Mouse (Mus musculus): ENCODE measurements around the gene Fnip1. TPM values are rescaled to one million over a fixed set of nuclear protein-coding genes. Genes with fewer than 3 reads are reported as not detected.
"Not testable (repeated sequence)": the region's sequence is repeated elsewhere in the genome, so short reads cannot be mapped to it uniquely, and the experiment has no call there.

Gene Fnip1
- polyA plus RNA-seq (2012; rRNA removed), result 8.5 and 9.7 TPM in 2 replicates

DNA sequence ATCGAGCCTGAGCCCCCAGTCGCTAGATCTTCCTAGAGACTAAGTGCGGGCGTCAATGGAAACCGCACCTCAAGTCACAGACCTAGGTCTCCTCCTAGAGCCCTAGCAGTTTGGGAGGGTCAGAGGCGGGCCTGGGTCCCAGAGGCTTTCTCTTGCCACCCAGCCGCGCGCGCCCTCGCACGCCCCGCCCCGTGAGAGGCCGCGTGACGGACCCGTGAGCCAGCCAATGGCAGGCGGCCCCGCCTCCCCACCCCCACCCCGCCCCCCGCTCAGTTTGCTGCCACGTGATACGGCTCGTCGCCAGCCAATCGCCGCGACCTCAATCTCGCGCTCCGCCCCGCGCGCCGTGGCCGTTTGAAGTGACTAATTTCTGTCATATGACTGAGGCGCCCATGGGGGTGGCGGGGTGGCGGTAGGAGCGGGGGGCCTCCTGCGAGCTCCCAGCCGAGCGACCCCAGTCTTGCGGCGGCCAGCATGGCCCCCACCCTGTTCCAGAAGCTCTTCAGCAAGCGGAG is at the start of gene Fnip1:
TSS of gene Fnip1 (plus strand) at position 377 of the 515 bp plus-strand sequence.
- peak; percentile 97 for DNase-seq (ENCODE audit: low read depth)
- TF ChIP-seq POLR2A (IDR thresholded peaks at IDR 0.05; ENCODE audit: borderline replicate concordance, extremely low read depth, insufficient read depth, insufficient read length, poor library complexity, severe bottlenecking) (peak; percentile 72), CTCF (IDR thresholded peaks at IDR 0.05; ENCODE audit: borderline replicate concordance, extremely low read depth, insufficient read depth, insufficient read length) (no peak)

DNA sequence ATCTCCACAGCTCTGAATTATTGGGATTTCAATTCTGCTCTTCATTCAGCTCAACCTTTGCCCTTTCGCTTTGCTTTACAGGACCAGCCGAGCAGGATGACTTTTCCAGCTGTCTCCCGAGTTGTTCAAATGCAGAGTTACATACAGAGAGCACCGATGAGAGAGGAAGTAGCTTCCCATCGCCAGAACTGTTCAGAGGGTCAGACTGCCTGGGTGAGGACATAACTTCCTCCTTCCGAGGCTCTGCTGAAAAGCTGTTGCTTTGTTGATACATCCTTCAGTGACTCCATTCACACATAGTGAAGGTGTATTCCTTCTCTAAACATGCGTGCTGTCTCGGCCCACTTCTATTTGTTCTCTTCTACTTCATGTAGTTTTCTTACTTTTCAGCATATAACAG is 47.6 kb upstream of the Fnip1 start:
- DNase-seq (ENCODE audit: low read depth), result no peak

DNA sequence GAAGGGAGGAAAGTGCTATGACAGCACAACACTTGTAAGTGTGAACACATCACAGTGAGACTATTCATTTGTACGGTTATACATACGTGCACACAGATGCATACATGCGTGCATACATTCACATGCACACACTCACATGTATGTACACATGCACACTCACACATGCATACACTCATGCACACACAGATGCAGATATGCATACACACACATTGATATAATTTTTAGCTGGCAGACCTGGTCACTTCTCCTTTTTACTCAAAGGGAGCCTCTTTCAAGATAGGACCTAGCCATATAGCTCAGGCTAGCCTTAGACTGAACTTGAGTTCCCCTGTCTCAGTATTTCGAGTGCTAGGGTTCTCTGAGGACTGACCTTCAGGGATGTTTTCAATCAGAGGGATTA is 46.7 kb upstream of the Fnip1 start:
- DNase-seq (ENCODE audit: low read depth), result no peak
- TF ChIP-seq POLR2A (IDR thresholded peaks at IDR 0.05; ENCODE audit: borderline replicate concordance, extremely low read depth, insufficient read depth, insufficient read length, poor library complexity, severe bottlenecking), result no peak
- no peak for TF ChIP-seq CTCF (IDR thresholded peaks at IDR 0.05; ENCODE audit: borderline replicate concordance, extremely low read depth, insufficient read depth, insufficient read length)

More for the DNA sequence above, 47.6 kb upstream of the Fnip1 start:
- no peak for TF ChIP-seq POLR2A (IDR thresholded peaks at IDR 0.05; ENCODE audit: borderline replicate concordance, extremely low read depth, insufficient read depth, insufficient read length, poor library complexity, severe bottlenecking)
- TF ChIP-seq CTCF (IDR thresholded peaks at IDR 0.05; ENCODE audit: borderline replicate concordance, extremely low read depth, insufficient read depth, insufficient read length), result no peak

DNA sequence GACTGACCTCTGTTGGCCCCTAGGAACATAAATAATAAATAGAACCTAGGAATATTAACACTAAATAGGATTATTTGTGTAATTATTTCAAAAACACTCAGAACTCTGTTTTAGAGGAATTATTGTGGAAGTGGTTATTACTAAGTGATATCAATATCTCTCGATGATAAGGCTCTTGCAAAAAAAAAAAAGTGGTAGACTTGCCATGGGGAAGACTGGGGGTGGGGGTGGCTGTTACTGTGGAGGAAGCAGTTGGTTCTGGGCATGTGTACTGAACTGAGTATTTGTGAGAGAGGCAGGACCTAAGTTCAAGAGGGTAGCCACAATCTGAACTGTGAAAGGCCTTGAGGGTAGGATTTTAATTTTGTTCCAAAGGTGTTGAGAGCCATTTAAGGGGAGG is 41.3 kb upstream of the Fnip1 start:
- no peak for TF ChIP-seq POLR2A (IDR thresholded peaks at IDR 0.05; ENCODE audit: borderline replicate concordance, extremely low read depth, insufficient read depth, insufficient read length, poor library complexity, severe bottlenecking)
- no peak for TF ChIP-seq CTCF (IDR thresholded peaks at IDR 0.05; ENCODE audit: borderline replicate concordance, extremely low read depth, insufficient read depth, insufficient read length)
- no peak for DNase-seq (ENCODE audit: low read depth)

DNA sequence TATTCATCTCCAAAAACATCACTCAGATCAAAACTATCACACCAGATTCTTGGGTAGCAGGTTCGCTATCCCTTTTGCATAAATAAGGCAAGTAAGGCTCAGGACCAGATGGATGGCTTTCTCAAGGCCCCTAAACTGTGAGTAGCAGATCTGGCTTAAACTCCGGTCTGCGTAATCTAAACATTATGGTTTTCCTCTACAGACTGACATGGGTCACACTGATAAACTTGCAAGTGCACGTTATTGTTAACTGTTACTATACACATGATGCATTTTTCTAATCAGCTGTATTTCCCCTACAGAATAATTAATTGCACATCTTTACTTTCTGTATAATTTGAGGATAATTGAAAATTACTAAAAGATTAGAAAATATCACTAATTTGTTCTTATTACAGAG is 39.9 kb upstream of the Fnip1 start:
- DNase-seq (ENCODE audit: low read depth), result peak; percentile 0
- TF ChIP-seq POLR2A (IDR thresholded peaks at IDR 0.05; ENCODE audit: borderline replicate concordance, extremely low read depth, insufficient read depth, insufficient read length, poor library complexity, severe bottlenecking) (no peak), CTCF (IDR thresholded peaks at IDR 0.05; ENCODE audit: borderline replicate concordance, extremely low read depth, insufficient read depth, insufficient read length) (no peak)

DNA sequence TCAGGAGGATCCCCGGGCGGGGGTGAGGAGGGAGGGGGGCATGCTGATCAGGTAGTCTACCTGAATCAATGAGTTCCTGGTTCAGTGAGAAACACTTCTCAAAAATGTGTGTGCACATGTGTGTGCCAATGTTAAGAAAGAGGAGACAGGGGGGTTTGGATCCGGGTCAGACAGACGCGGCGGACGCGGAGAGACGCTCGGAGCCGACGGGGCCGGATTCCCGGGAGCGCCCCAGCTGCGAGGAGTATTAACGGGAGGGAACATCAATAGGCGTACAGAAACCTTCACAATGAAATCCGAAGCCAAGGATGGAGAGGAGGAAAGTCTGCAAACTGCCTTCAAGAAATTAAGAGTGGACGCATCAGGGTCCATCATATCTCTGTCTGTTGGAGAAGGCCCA is 37.2 kb upstream of the Fnip1 start:
- not testable (repeated sequence) for DNase-seq (ENCODE audit: low read depth)

DNA sequence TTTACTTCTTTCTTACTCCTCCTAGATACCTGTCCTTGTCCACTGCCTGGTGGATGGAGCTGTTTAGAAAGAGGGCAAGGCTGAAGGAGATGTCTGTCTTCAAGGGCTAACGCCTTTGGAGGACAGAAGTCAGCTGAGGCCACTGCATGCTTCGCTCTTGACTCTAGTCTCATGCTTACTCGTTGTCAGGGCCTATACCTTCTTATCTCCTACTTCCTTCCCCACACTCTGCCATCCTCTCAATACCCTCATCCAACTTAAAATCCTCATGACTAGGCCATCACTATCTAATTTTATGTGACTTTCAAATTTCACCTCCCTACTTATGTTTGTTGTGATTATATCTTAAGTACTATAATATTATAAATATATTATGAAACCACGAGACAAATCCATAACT is 33.1 kb upstream of the Fnip1 start:
- no peak for DNase-seq (ENCODE audit: low read depth)
- TF ChIP-seq CTCF (IDR thresholded peaks at IDR 0.05; ENCODE audit: borderline replicate concordance, extremely low read depth, insufficient read depth, insufficient read length), result no peak

DNA sequence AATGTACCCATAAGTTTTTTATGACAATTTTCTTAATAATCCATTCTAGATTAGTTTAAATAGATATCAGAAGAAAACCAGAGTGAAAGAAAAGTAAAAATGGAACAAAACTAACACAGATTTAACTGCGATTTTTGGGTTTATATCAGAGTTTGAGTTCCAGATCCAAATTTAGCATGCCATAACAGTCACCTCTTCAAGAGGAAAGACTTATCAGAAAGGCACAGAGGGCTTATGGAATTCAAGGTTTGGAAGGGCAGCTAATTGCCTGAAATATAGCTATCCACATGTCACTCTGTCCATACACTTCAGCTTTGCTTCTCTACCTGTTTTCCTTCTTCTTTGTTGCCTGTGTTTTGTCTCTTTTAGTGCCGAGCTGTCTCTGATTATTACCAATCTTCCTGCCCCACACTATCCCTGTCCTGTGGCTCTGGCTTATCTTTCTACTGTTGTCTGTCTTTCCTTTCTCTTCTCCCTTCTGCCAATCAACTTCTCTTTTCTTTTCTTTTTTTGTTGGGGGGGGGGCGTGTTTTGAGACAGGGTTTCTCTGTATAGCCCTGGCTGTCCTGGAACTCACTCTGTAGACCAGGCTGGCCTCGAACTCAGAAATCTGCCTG is 31.0 kb upstream of the Fnip1 start:
- TF ChIP-seq POLR2A (IDR thresholded peaks at IDR 0.05; ENCODE audit: borderline replicate concordance, extremely low read depth, insufficient read depth, insufficient read length, poor library complexity, severe bottlenecking) (no peak), CTCF (IDR thresholded peaks at IDR 0.05; ENCODE audit: borderline replicate concordance, extremely low read depth, insufficient read depth, insufficient read length) (no peak)
- DNase-seq (ENCODE audit: low read depth), result no peak

DNA sequence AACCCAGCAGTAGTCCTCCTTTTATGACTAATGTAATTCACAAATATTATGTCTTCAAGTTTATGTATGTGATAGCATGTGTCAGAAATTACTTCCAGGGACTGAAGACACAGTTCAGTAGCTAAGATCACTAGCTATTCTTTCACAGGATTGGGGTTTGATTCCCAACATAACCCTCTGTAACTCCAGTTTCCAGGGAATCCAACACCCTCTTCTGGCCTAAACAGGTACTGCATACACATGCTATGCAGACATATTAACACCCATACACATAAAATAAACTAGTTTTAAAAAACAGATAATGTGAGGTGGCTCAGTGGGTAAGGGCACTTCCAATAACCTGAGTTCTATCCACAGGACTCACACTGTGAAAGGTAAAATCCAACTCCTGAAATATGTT is 27.4 kb upstream of the Fnip1 start:
- no peak for DNase-seq (ENCODE audit: low read depth)

DNA sequence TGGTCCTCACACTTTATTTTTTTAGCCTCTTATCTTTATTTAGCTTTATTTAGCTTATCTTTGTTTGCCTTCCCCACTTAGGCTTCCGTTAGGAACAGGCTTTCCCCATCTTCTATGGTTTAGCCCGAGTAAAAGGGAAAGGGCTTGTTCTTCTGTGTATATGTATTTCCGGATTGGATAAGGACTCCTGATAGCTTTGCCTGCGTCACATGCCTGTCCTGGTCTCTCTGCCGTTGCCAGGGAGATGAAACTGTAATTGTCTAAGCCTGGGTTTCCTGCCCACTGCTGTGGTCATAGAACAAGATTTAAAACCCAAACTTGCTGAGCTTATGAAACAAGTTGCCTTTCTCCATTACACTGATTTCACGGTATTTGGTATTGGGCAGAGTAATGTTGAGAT is 25.0 kb upstream of the Fnip1 start:
- TF ChIP-seq POLR2A (IDR thresholded peaks at IDR 0.05; ENCODE audit: borderline replicate concordance, extremely low read depth, insufficient read depth, insufficient read length, poor library complexity, severe bottlenecking) (no peak), CTCF (IDR thresholded peaks at IDR 0.05; ENCODE audit: borderline replicate concordance, extremely low read depth, insufficient read depth, insufficient read length) (no peak)
- DNase-seq (ENCODE audit: low read depth), result peak; percentile 60

More for the DNA sequence above, 27.4 kb upstream of the Fnip1 start:
- no peak for TF ChIP-seq POLR2A (IDR thresholded peaks at IDR 0.05; ENCODE audit: borderline replicate concordance, extremely low read depth, insufficient read depth, insufficient read length, poor library complexity, severe bottlenecking)
- no peak for TF ChIP-seq CTCF (IDR thresholded peaks at IDR 0.05; ENCODE audit: borderline replicate concordance, extremely low read depth, insufficient read depth, insufficient read length)

DNA sequence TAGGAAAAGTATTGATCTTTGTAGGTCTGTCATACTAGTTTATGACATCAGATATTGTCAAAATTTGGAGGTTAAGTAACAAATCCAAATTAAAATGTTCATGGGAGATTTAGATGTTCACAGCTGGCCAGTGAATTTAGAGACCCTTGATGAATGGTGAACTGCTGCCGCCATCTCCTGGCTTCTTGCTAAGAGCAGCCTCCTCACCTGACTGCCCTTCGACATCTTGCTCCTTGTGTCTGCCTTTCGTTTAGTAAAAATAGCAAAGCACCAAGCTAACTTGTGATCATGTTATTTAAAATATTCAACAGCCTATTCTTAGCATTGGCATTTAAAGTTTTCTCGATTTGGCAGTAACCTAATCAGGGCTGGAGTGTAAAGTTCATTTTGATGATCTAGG is 15.0 kb upstream of the Fnip1 start:
- no peak for TF ChIP-seq POLR2A (IDR thresholded peaks at IDR 0.05; ENCODE audit: borderline replicate concordance, extremely low read depth, insufficient read depth, insufficient read length, poor library complexity, severe bottlenecking)
- no peak for TF ChIP-seq CTCF (IDR thresholded peaks at IDR 0.05; ENCODE audit: borderline replicate concordance, extremely low read depth, insufficient read depth, insufficient read length)
- no peak for DNase-seq (ENCODE audit: low read depth)

DNA sequence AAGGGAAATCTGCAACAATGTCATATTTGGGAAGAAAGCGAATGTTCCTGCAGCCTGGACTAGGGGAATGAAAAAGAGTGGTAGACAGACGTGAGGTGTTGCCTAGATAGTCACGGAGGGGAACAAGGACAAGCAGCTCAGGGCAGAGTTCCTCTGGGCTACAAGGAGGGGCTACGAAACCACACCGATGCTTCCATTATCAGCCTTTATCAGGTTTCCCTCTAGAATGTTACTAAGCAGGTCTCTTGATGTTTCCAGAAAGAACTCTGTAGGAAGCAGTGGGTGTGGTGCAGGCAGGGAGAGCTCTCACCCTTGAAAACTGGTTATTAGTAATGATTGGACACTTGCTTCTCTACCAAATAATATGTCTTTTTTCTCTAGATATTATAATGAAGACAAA is 11.7 kb upstream of the Fnip1 start:
- no peak for TF ChIP-seq CTCF (IDR thresholded peaks at IDR 0.05; ENCODE audit: borderline replicate concordance, extremely low read depth, insufficient read depth, insufficient read length)

DNA sequence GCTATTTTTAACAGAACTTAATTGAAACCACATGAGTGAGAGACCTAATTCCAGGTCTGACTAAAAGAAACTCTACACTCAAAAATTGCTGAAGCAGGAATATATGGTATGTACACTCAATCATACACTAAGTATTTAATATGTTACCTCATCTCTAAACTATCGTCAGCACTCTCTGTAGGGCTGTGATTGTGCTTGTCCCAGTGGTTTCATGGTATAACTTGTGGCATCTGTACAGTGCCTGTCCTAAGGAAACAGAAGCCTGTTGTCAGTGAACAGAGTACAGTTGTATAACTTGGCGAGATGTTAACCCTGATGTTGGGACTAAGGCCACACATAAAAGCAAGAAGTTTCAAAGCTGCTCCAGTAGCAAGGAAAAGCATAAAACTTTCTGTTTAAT is 10.9 kb upstream of the Fnip1 start:
- TF ChIP-seq POLR2A (IDR thresholded peaks at IDR 0.05; ENCODE audit: borderline replicate concordance, extremely low read depth, insufficient read depth, insufficient read length, poor library complexity, severe bottlenecking) (no peak), CTCF (IDR thresholded peaks at IDR 0.05; ENCODE audit: borderline replicate concordance, extremely low read depth, insufficient read depth, insufficient read length) (no peak)
- DNase-seq (ENCODE audit: low read depth), result no peak

More for the DNA sequence above, 11.7 kb upstream of the Fnip1 start:
- no peak for DNase-seq (ENCODE audit: low read depth)

Measured in brain, embryonic 14.5 days (tissue).